Mouse (Mus musculus): Measurements from ENCODE around the gene Ppp1r14d. TPM values are rescaled to one million over a fixed set of nuclear protein-coding genes. Genes with fewer than 3 reads are reported as not detected.
A peak's percentile ranks its signal among the peaks of the same experiment; 100 is the strongest.

The Ppp1r14d gene
- polyA plus RNA-seq, 1 experiment from 2014 or later, result not detected

GRCm38 (mm10) chr2:119250377-119250776 lies 20.7 kb upstream of the Ppp1r14d start:
- no peak overlapping the region for H3K4me3 ChIP-seq
- H3K9me3 ChIP-seq, result no peaks in the 10 kb centered on the region
- WGBS, result 65% methylated on average over 5 of the region's 5 CpGs
- peaks cover 21% of the 10 kb centered on the region for H3K27me3 ChIP-seq (ENCODE audit: insufficient read depth, poor library complexity, severe bottlenecking)
- no peaks in the 10 kb centered on the region for H3K36me3 ChIP-seq
- 0 out of 2 replicates have a peak, but pooled peaks cover 11% of the 10 kb centered on the region for H3K4me1 ChIP-seq (replicated peaks)
- no peak overlapping the region for H3K27ac ChIP-seq
- no peak for DNase-seq (ENCODE audit: low spot score)

GRCm38 (mm10) chr2:119249592-119250061 lies 19.9 kb upstream of the Ppp1r14d start:
- Histone ChIP-seq H3K36me3 (no peaks in the 10 kb centered on the region), H3K4me3 (no peak overlapping the region), H3K9me3 (no peaks in the 10 kb centered on the region), H3K27me3 (ENCODE audit: insufficient read depth, poor library complexity, severe bottlenecking) (peaks cover 13% of the 10 kb centered on the region), H3K4me1 (replicated peaks) (0 out of 2 replicates have a peak, but pooled peaks cover 11% of the 10 kb centered on the region), H3K27ac (no peak overlapping the region)
- no peak for DNase-seq (ENCODE audit: low spot score)
- 78% methylated on average over 4 of the region's 4 CpGs for WGBS

GRCm38 (mm10) chr2:119247904-119248303 lies 18.2 kb upstream of the Ppp1r14d start:
- Histone ChIP-seq H3K9me3 (no peaks in the 10 kb centered on the region), H3K4me1 (replicated peaks) (0 out of 2 replicates have a peak, but pooled peaks cover 11% of the 10 kb centered on the region), H3K27me3 (ENCODE audit: insufficient read depth, poor library complexity, severe bottlenecking) (no peaks in the 10 kb centered on the region), H3K4me3 (no peak overlapping the region), H3K36me3 (no peaks in the 10 kb centered on the region), H3K27ac (no peak overlapping the region)
- DNase-seq (ENCODE audit: low spot score), result no peak
- WGBS, result 87% methylated on average over 9 of the region's 9 CpGs

GRCm38 (mm10) chr2:119245246-119245645 lies 15.5 kb upstream of the Ppp1r14d start:
- H3K27me3 ChIP-seq (ENCODE audit: insufficient read depth, poor library complexity, severe bottlenecking), result peaks cover 4% of the 10 kb centered on the region
- 89% methylated on average over 7 of the region's 7 CpGs for WGBS

GRCm38 (mm10) chr2:119242548-119242947 lies 12.8 kb upstream of the Ppp1r14d start:
- DNase-seq (ENCODE audit: low spot score), result no peak
- no peaks in the 10 kb centered on the region for H3K9me3 ChIP-seq
- H3K4me1 ChIP-seq (replicated peaks), result peaks cover 11% of the 10 kb centered on the region
- H3K4me3 ChIP-seq, result no peak overlapping the region
- WGBS, result 83% methylated on average over 9 of the region's 9 CpGs
- peaks cover 31% of the 10 kb centered on the region for H3K27me3 ChIP-seq (ENCODE audit: insufficient read depth, poor library complexity, severe bottlenecking)
- H3K36me3 ChIP-seq, result no peaks in the 10 kb centered on the region
- H3K27ac ChIP-seq, result no peak overlapping the region

More at GRCm38 (mm10) chr2:119245246-119245645, 15.5 kb upstream of the Ppp1r14d start:
- H3K4me3 ChIP-seq, result no peak overlapping the region
- no peak for DNase-seq (ENCODE audit: low spot score)
- H3K27ac ChIP-seq, result no peak overlapping the region
- H3K4me1 ChIP-seq (replicated peaks), result peaks cover 1% of the 10 kb centered on the region; the same call in 1 of the 2 replicates
- H3K36me3 ChIP-seq, result no peaks in the 10 kb centered on the region
- H3K9me3 ChIP-seq, result no peaks in the 10 kb centered on the region

GRCm38 (mm10) chr2:119240819-119241186 lies 11.1 kb upstream of the Ppp1r14d start:
- H3K27me3 ChIP-seq (ENCODE audit: insufficient read depth, poor library complexity, severe bottlenecking), result peaks cover 49% of the 10 kb centered on the region
- WGBS, result 92% methylated on average over 4 of the region's 4 CpGs

GRCm38 (mm10) chr2:119240075-119240818 lies 10.5 kb upstream of the Ppp1r14d start:
- H3K4me3 ChIP-seq, result no peak overlapping the region
- H3K9me3 ChIP-seq, result no peaks in the 10 kb centered on the region
- no peaks in the 10 kb centered on the region for H3K36me3 ChIP-seq
- peaks cover 54% of the 10 kb centered on the region for H3K27me3 ChIP-seq (ENCODE audit: insufficient read depth, poor library complexity, severe bottlenecking)
- H3K4me1 ChIP-seq (replicated peaks), result peaks cover 20% of the 10 kb centered on the region
- WGBS, result 65% methylated on average over 4 of the region's 4 CpGs
- no peak for DNase-seq (ENCODE audit: low spot score)
- no peak overlapping the region for H3K27ac ChIP-seq

More at GRCm38 (mm10) chr2:119240819-119241186, 11.1 kb upstream of the Ppp1r14d start:
- no peak overlapping the region for H3K4me3 ChIP-seq
- no peak for DNase-seq (ENCODE audit: low spot score)
- H3K27ac ChIP-seq, result no peak overlapping the region
- H3K9me3 ChIP-seq, result no peaks in the 10 kb centered on the region
- H3K4me1 ChIP-seq (replicated peaks), result peaks cover 20% of the 10 kb centered on the region
- H3K36me3 ChIP-seq, result no peaks in the 10 kb centered on the region

- Histone ChIP-seq H3K4me3 (no peak overlapping the region), H3K9me3 (no peaks in the 10 kb centered on the region), H3K27ac (no peak overlapping the region), H3K36me3 (no peaks in the 10 kb centered on the region), H3K4me1 (replicated peaks) (peaks cover 20% of the 10 kb centered on the region), H3K27me3 (ENCODE audit: insufficient read depth, poor library complexity, severe bottlenecking) (peaks cover 68% of the 10 kb centered on the region)
- 72% methylated on average over 2 of the region's 2 CpGs for WGBS
- DNase-seq (ENCODE audit: low spot score), result no peak
These were observed 9.0 kb upstream of the Ppp1r14d start for GRCm38 (mm10) chr2:119238671-119239070.

GRCm38 (mm10) chr2:119237871-119238220 lies 8.1 kb upstream of the Ppp1r14d start:
- Histone ChIP-seq H3K27ac (peak overlapping the region; percentile 70), H3K4me1 (replicated peaks) (peaks cover 20% of the 10 kb centered on the region), H3K27me3 (ENCODE audit: insufficient read depth, poor library complexity, severe bottlenecking) (peaks cover 69% of the 10 kb centered on the region), H3K9me3 (no peaks in the 10 kb centered on the region), H3K4me3 (peak overlapping the region; percentile 57), H3K36me3 (no peaks in the 10 kb centered on the region)
- WGBS, result 2% methylated on average over 31 of the region's 31 CpGs
- peak; percentile 43 for DNase-seq (ENCODE audit: low spot score)

GRCm38 (mm10) chr2:119237210-119237870 lies 7.6 kb upstream of the Ppp1r14d start, which contains the start of gene Spint1:
Spint1 (plus strand) TSS chr2:119237362.
- Histone ChIP-seq H3K9me3 (no peaks in the 10 kb centered on the region), H3K27ac (peak within 1 kb of the TSS; percentile 70), H3K36me3 (no peaks in the 10 kb centered on the region), H3K27me3 (ENCODE audit: insufficient read depth, poor library complexity, severe bottlenecking) (peaks cover 69% of the 10 kb centered on the region), H3K4me1 (replicated peaks) (peaks cover 20% of the 10 kb centered on the region), H3K4me3 (peak within 1 kb of the TSS; percentile 57)
- peak; percentile 28 for DNase-seq (ENCODE audit: low spot score)
- under 1% methylated on average over 73 of the region's 73 CpGs for WGBS

- H3K36me3 ChIP-seq, result no peaks in the 10 kb centered on the region
- peaks cover 69% of the 10 kb centered on the region for H3K27me3 ChIP-seq (ENCODE audit: insufficient read depth, poor library complexity, severe bottlenecking)
- peaks cover 20% of the 10 kb centered on the region for H3K4me1 ChIP-seq (replicated peaks)
- H3K4me3 ChIP-seq, result peak overlapping the region; percentile 57
- DNase-seq (ENCODE audit: low spot score), result peak; percentile 27
- H3K27ac ChIP-seq, result peak overlapping the region; percentile 70
- WGBS, result 6% methylated on average over 25 of the region's 25 CpGs
- H3K9me3 ChIP-seq, result no peaks in the 10 kb centered on the region
These were observed 7.0 kb upstream of the Ppp1r14d start for GRCm38 (mm10) chr2:119236682-119237209.

- Histone ChIP-seq H3K4me1 (replicated peaks) (peaks cover 20% of the 10 kb centered on the region), H3K27ac (peak overlapping the region; percentile 91), H3K27me3 (ENCODE audit: insufficient read depth, poor library complexity, severe bottlenecking) (no peaks in the 10 kb centered on the region), H3K36me3 (peaks cover 40% of the 10 kb centered on the region), H3K4me3 (peak overlapping the region; percentile 71), H3K9me3 (no peaks in the 10 kb centered on the region)
- DNase-seq (ENCODE audit: low spot score), result no peak
- WGBS, result 2% methylated on average over 13 of the region's 13 CpGs
These were observed 20.6 kb downstream of the Ppp1r14d start for GRCm38 (mm10) chr2:119209176-119209507.

All from hindbrain, embryonic 10.5 days (tissue).